Mouse (Mus musculus) intestine, embryonic 14.5 days (tissue): ENCODE measurements around the gene A630095N17Rik. TPM values are rescaled to one million over a fixed set of nuclear protein-coding genes. Genes with fewer than 3 reads are reported as not detected.

ENCODE experiments used
- ATAC-seq: fragments of 200-750 bp; cut with Nextera tagmentation; replicated peaks from 2 replicates; pipeline ENCODE4 v1.8.0; 2017; ENCODE audit warnings: low read depth, moderate number of reproducible peaks, moderate TSS enrichment, moderate library complexity; ENCODE audit not compliant: low FRiP score, low TSS enrichment
- DNase-seq: peaks from one replicate; pipeline ENCODE4 v3.0.0-alpha.2; 2018; ENCODE audit warnings: low spot score
- H3K27ac ChIP-seq: fragments of 300-500 bp; sonication (generic); 2 replicates; pipeline ENCODE4 v1.5.1; 2014; ENCODE audit warnings: low read depth, mild to moderate bottlenecking, control low read depth
- H3K27me3 ChIP-seq: fragments of 300-500 bp; sonication (generic); replicated peaks from 2 replicates; pipeline ENCODE4 v1.6.1; 2014; ENCODE audit warnings: low read length, control low read depth; ENCODE audit not compliant: control insufficient read depth, insufficient read depth
- H3K36me3 ChIP-seq: fragments of 300-500 bp; sonication (generic); 2 replicates; pipeline ENCODE4 v1.6.1; 2014; ENCODE audit warnings: low read length, control low read depth; ENCODE audit not compliant: control insufficient read depth, insufficient read depth
- H3K4me1 ChIP-seq: fragments of 300-500 bp; sonication (generic); replicated peaks from 2 replicates; pipeline ENCODE4 v1.6.1; 2014; ENCODE audit warnings: low read length, control low read depth, mixed read lengths; ENCODE audit not compliant: control insufficient read depth, insufficient read depth
- H3K4me2 ChIP-seq: fragments of 300-500 bp; sonication (generic); 2 replicates; pipeline ENCODE4 v1.6.1; 2014; ENCODE audit warnings: low read length
- H3K4me3 ChIP-seq: fragments of 300-500 bp; sonication (generic); 2 replicates; pipeline ENCODE4 v1.5.1; 2014; ENCODE audit warnings: low read depth, low read length, control low read depth, mixed read lengths
- H3K9ac ChIP-seq: fragments of 300-500 bp; sonication (generic); 2 replicates; pipeline ENCODE4 v1.6.1; 2014; ENCODE audit warnings: mild to moderate bottlenecking, low read length
- H3K9me3 ChIP-seq: fragments of 300-500 bp; sonication (generic); 2 replicates; pipeline ENCODE4 v1.6.1; 2016; ENCODE audit warnings: low read length, control low read depth; ENCODE audit not compliant: control insufficient read depth
- WGBS: fragments of 180-500 bp; shearing (Covaris S2); extraction: QIAGEN DNeasy Blood & Tissue Kit; methylation state at CpG from one replicate; pipeline ENCODE4 v1.1.7; 2014; 5-methylcytosine and 5-hydroxymethylcytosine counted together
- polyA plus RNA-seq: library from polyadenylated mRNA; unstranded; fragments of >200 nt; fragmentation: Nextera tagmentation; extraction: Ambion mirVana; gene quantifications from 2 replicates; pipeline ENCODE4 v1.2.1, GENCODE M21; 2014

The A630095N17Rik gene
- polyA plus RNA-seq, 1 experiment from 2014 or later, result not detected

DNA sequence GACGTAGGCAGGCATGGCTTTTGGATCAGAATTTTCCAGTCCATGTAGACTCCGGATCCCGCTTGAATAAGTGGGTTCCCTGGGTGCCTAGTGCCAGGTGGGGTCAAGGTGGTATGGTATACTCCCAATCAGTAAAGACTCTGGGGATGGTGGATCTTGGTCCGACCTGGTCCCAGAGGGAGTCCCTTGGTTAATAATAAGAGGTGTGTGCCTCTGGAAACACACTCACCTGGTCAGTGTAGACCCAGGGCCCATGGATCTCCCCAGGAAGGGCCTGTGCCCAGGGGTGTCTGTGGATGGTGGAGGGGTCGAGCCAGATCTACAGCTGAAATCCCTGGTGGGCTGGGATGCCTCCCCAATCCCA lies 40.7 kb downstream of the A630095N17Rik start:
- peak overlapping the region; percentile 89 for H3K4me2 ChIP-seq
- peak overlapping the region; percentile 90 for H3K4me3 ChIP-seq
- WGBS, result 44% methylated on average over 5 of the region's 5 CpGs
- H3K9ac ChIP-seq, result peak overlapping the region; percentile 76
- H3K27ac ChIP-seq, result peak overlapping the region; percentile 24; the same call in 1 of the 2 replicates
- peaks cover 35% of the 10 kb centered on the region for H3K36me3 ChIP-seq
- no peak for ATAC-seq
- no peak for DNase-seq
- no peaks in the 10 kb centered on the region for H3K9me3 ChIP-seq
- H3K27me3 ChIP-seq, result no peaks in the 10 kb centered on the region
- peaks cover 16% of the 10 kb centered on the region for H3K4me1 ChIP-seq

DNA sequence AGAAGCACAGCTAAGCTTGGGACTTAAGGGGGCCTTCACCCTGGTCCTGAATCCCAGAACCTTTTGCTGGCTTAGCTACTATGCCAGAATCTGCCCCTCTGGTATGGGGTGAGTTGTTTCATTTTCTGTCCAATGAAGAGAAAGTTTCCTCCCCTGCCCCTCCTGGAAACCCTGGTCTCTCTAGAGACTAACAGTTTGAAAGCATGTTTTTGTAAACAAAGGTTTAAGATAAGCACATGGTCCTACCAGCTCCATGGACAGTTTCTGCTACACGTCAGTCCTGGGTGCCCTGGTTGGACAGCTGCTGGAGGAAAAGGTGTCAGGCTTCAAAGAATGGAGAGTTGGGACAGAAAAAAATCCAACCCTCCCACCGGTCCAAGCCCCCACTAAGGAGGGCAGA lies 41.3 kb downstream of the A630095N17Rik start:
- no peak overlapping the region for H3K4me3 ChIP-seq
- DNase-seq (no peak), ATAC-seq (no peak)
- peaks cover 16% of the 10 kb centered on the region for H3K4me1 ChIP-seq
- H3K27ac ChIP-seq, result no peak overlapping the region
- no peaks in the 10 kb centered on the region for H3K27me3 ChIP-seq
- 36% methylated on average over 2 of the region's 2 CpGs for WGBS
- no peak overlapping the region for H3K4me2 ChIP-seq
- no peaks in the 10 kb centered on the region for H3K9me3 ChIP-seq
- H3K36me3 ChIP-seq, result peaks cover 35% of the 10 kb centered on the region
- H3K9ac ChIP-seq, result no peak overlapping the region

DNA sequence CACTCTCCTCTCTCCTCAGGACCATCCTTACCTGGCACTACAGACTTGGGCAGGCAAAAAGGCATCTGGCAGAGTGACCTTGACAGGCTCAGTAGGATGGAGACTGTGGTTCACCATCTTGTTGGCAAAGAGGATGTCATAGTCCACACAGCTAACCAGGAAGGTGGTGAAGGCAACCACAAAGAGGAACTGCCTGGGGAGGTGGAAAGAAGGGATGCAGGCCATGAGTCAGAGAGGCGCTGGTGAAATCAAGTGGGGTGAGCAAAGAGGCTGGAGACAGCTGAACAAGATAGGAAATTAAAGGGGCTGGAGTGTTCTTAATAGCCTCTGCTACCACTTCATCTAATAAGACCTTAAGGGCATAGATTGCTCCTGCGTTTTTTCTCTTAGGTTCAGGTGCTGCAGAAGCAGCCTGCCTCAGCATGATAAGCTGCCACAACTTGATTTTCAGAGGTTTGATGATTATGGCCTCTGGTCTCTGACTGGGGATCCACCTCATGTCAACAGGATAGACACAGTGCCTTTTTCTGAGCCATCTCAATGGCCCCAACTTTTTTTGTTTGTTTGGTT lies 43.9 kb downstream of the A630095N17Rik start:
- H3K9me3 ChIP-seq, result no peaks in the 10 kb centered on the region
- 91% methylated on average over 2 of the region's 2 CpGs for WGBS
- H3K4me1 ChIP-seq, result peaks cover 11% of the 10 kb centered on the region
- no peaks in the 10 kb centered on the region for H3K27me3 ChIP-seq
- H3K9ac ChIP-seq, result no peak overlapping the region
- H3K36me3 ChIP-seq, result peaks cover 47% of the 10 kb centered on the region
- H3K27ac ChIP-seq, result no peak overlapping the region
- H3K4me2 ChIP-seq, result no peak overlapping the region
- no peak for DNase-seq
- no peak overlapping the region for H3K4me3 ChIP-seq
- no peak for ATAC-seq

DNA sequence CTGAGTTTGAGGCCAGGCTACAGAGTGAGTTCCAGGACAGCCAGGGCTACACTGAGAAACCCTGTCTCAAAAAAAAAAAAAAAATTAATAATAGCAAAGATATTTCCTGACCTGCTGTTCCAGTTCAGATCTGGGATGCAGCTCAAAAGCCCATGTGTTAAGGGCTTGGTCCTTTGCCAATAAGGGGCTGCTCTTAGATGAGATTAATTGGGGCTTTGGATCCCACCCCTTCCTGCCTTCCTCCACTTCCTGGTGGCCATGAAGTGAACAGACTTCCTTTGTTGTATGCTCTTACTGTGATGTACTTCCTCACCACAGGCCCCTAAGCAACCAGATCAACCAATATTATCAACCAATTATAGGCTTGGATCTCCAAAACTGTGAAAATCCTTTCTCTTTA lies 44.8 kb downstream of the A630095N17Rik start:
- peaks cover 56% of the 10 kb centered on the region for H3K36me3 ChIP-seq
- no peak for DNase-seq

DNA sequence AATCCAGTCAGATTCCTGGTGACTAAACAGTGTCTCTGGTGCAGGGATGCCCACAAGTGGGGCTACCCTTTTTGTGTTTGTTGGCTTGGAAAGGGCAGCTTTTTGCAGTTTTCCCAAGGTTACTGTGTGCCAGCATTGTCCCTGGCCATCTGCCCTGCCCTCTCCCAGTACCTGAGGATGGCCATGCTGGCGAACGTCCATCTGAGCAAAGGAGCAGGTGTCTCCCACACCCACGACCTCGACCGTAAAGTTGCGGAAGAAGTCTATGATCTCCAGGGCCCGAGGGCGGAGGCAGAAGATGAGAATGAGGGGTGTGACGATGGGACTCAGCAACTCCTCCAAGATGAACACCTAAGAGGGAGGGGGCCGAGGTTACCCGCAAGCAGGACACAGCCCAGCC lies 46.4 kb downstream of the A630095N17Rik start:
- ATAC-seq (no peak), DNase-seq (no peak)
- Histone ChIP-seq H3K9ac (no peak overlapping the region), H3K4me1 (peaks cover 4% of the 10 kb centered on the region), H3K9me3 (no peaks in the 10 kb centered on the region), H3K27me3 (no peaks in the 10 kb centered on the region), H3K36me3 (peaks cover 56% of the 10 kb centered on the region), H3K4me3 (no peak overlapping the region), H3K27ac (no peak overlapping the region), H3K4me2 (no peak overlapping the region)
- WGBS, result 90% methylated on average over 11 of the region's 11 CpGs

More for the DNA sequence above, 44.8 kb downstream of the A630095N17Rik start:
- H3K9ac ChIP-seq, result no peak overlapping the region
- no peak overlapping the region for H3K4me3 ChIP-seq
- H3K4me1 ChIP-seq, result peaks cover 9% of the 10 kb centered on the region
- ATAC-seq, result no peak
- H3K4me2 ChIP-seq, result no peak overlapping the region
- H3K9me3 ChIP-seq, result no peaks in the 10 kb centered on the region
- no peak overlapping the region for H3K27ac ChIP-seq
- H3K27me3 ChIP-seq, result no peaks in the 10 kb centered on the region

DNA sequence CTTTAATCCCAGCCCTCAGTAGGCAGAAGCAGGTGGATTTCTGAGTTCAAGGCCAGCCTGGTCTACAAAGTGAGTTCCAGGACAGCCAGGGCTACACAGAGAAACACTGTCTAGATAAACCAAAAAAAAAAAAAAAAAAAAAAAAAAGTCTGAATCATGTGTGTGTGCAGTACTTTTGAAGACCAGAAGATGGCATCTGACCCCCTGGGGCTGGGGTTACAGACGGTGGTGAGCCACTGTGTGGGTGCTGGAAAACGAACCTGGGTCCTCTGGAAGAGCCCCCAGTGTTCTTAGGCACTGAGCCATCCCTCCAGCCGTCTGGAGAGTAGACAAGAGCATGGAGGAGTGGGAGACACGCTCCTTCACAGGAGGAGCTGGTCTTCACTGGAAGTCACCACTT lies 49.7 kb downstream of the A630095N17Rik start:
- Histone ChIP-seq H3K27me3 (no peaks in the 10 kb centered on the region), H3K36me3 (peaks cover 51% of the 10 kb centered on the region), H3K4me1 (peaks cover 5% of the 10 kb centered on the region; the same call in 1 of the 2 replicates), H3K4me2 (no peak overlapping the region), H3K9ac (no peak overlapping the region), H3K9me3 (no peaks in the 10 kb centered on the region), H3K27ac (no peak overlapping the region), H3K4me3 (no peak overlapping the region)
- ATAC-seq (no peak), DNase-seq (no peak)
- 81% methylated on average over 4 of the region's 4 CpGs for whole genome bisulfite sequencing

DNA sequence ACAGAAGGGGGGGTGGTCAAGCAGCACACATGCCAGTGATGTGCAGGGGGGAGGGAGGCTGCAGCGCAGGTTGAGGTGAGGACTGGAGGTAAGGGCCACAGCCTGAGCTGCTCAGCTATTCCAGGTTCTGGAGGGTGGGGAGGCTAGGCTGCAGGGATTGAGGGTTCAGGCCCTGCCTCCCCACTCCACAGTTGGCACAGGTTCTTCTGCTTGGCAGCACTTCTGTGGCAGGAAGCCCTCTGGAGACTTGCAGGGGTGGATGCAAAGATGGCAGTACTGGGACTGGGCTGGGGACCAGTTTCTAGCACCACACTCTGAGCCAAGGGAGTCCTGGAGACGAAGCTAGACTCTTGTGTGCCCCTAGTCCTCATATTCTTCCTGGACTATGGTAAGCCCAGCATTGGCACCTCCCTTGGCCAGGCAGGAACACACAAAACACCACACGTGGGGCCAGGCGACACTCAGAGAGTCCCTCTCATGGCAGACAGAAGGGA lies 50.5 kb downstream of the A630095N17Rik start:
- Histone ChIP-seq H3K4me2 (no peak overlapping the region), H3K36me3 (peaks cover 47% of the 10 kb centered on the region)
- no peak for ATAC-seq

DNA sequence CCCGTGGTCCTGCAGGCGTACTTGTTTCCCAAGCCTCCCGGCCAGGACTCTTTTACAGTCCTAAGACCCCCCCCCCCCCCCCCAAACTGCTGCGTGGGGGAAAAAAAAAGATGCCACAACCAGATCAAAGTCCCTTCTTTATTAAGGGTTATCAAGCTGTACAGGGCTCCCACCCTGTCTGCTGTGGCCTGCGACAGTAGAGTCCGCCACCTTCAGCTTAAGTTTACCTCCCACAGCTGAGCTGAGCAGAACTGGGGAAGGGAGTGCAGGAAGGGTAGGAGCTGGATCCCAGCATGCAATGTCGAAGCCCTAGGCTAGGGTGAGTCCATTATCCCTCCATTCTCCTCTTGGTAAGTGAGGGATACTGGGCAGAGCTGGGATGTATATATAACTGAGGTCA lies 51.2 kb downstream of the A630095N17Rik start:
- DNase-seq, result no peak
- ATAC-seq, result no peak
- Histone ChIP-seq H3K4me3 (peak overlapping the region; percentile 66; the same call in 1 of the 2 replicates), H3K4me1 (peaks cover 5% of the 10 kb centered on the region; the same call in 1 of the 2 replicates), H3K36me3 (peaks cover 45% of the 10 kb centered on the region), H3K27ac (no peak overlapping the region), H3K4me2 (peak overlapping the region; percentile 91), H3K27me3 (no peaks in the 10 kb centered on the region), H3K9me3 (no peaks in the 10 kb centered on the region), H3K9ac (no peak overlapping the region)
- WGBS, result 27% methylated on average over 7 of the region's 7 CpGs

More for the DNA sequence above, 50.5 kb downstream of the A630095N17Rik start:
- Histone ChIP-seq H3K9ac (no peak overlapping the region), H3K9me3 (no peaks in the 10 kb centered on the region), H3K4me3 (no peak overlapping the region), H3K4me1 (peaks cover 5% of the 10 kb centered on the region; the same call in 1 of the 2 replicates), H3K27me3 (no peaks in the 10 kb centered on the region), H3K27ac (no peak overlapping the region)
- no peak for DNase-seq
- 84% methylated on average over 4 of the region's 4 CpGs for WGBS

DNA sequence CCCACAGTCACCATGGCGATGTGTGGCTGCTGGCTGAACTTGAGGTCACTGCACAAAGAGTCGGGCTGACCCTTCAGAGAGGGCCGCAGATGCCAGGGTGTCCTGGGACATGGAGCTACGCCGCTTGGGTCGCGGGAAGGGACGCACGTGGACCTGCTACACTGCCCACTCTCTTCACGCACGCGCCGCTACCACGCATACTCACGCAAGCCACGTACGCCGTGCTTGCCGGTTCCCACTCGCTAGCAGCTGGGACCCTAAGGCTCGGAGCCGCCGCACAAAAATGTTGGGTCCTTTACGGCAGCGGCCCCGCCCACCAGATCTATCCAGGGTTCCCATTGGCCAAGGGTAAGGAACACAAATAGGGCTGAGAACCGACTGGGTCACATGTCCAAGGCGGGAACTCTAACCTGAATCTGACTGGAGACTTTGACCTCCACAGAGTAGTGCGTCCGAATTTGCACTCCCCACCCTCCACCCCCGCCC lies 51.8 kb downstream of the A630095N17Rik start, which contains the start of gene Abcb6:
Abcb6 (minus strand) TSS at position 288 of the 486 bp plus-strand sequence.
- under 1% methylated on average over 31 of the region's 31 CpGs for WGBS
- Histone ChIP-seq H3K9me3 (no peaks in the 10 kb centered on the region), H3K27ac (no peak within 1 kb of the TSS), H3K36me3 (peaks cover 44% of the 10 kb centered on the region), H3K27me3 (no peaks in the 10 kb centered on the region), H3K4me1 (peaks cover 5% of the 10 kb centered on the region; the same call in 1 of the 2 replicates), H3K4me2 (peak within 1 kb of the TSS; percentile 91), H3K9ac (peak within 1 kb of the TSS; percentile 51), H3K4me3 (peak within 1 kb of the TSS; percentile 66)
- DNase-seq, result peak; percentile 90
- ATAC-seq, result peak; percentile 89
